Mouse (Mus musculus) embryo, embryonic 10.5 days (tissue): ENCODE measurements around the gene Olfr6.
"Not testable (repeated sequence)": the region's sequence is repeated elsewhere in the genome, so short reads cannot be mapped to it uniquely, and the experiment has no call there.

ENCODE experiments used
- DNase-seq: peaks from one replicate; pipeline ENCODE4 v3.0.0-alpha.2; 2015; ENCODE audit warnings: low spot score

The Olfr6 gene

GRCm38 (mm10) chr7:106963837-106964236 is at the start of gene Olfr6:
Olfr6 (minus strand) TSS chr7:106963937.
- DNase-seq, result no peak

- no peak for DNase-seq
These were observed 42.2 kb upstream of the Olfr6 start, which contains the start of gene Olfr2 for GRCm38 (mm10) chr7:107005972-107006371. Olfr2 (minus strand) TSS chr7:107006072.

- DNase-seq, result no peak
These were observed 40.4 kb upstream of the Olfr6 start for GRCm38 (mm10) chr7:107004169-107004568.

GRCm38 (mm10) chr7:107000798-107001197 is 37.1 kb upstream of the Olfr6 start:
- DNase-seq, result no peak

GRCm38 (mm10) chr7:106985236-106985635 is 21.5 kb upstream of the Olfr6 start:
- DNase-seq, result no peak

GRCm38 (mm10) chr7:106975353-106975752 is 11.6 kb upstream of the Olfr6 start, which contains the start of gene Olfr711:
Olfr711 (minus strand) TSS chr7:106975453.
- no peak for DNase-seq

- DNase-seq, result peak; percentile 3
These were observed 3.8 kb upstream of the Olfr6 start for GRCm38 (mm10) chr7:106967503-106967902.

- DNase-seq, result no peak
These were observed 15.5 kb downstream of the Olfr6 start, which contains the start of gene Olfr710 for GRCm38 (mm10) chr7:106948212-106948611. Olfr710 (minus strand) TSS chr7:106948312.

- DNase-seq, result no peak
These were observed 31.6 kb downstream of the Olfr6 start, which contains the start of gene Olfr709-ps1 for GRCm38 (mm10) chr7:106932119-106932518. Olfr709-ps1 (minus strand) TSS chr7:106932219.

- not testable (repeated sequence) for DNase-seq
These were observed 42.8 kb downstream of the Olfr6 start for GRCm38 (mm10) chr7:106920961-106921360.

- no peak for DNase-seq
These were observed 56.1 kb downstream of the Olfr6 start, which contains the start of gene Olfr1532-ps1 for GRCm38 (mm10) chr7:106907676-106908075. Olfr1532-ps1 (plus strand) TSS chr7:106908001.
